Mouse (Mus musculus): ENCODE measurements at regions not wholly inside any gene's neighbourhood (a gene's known extent, or its start where the extent isn't known, plus 50 kb on each side); places are given as distances from the start of the nearest gene placed in this dataset.

DNA sequence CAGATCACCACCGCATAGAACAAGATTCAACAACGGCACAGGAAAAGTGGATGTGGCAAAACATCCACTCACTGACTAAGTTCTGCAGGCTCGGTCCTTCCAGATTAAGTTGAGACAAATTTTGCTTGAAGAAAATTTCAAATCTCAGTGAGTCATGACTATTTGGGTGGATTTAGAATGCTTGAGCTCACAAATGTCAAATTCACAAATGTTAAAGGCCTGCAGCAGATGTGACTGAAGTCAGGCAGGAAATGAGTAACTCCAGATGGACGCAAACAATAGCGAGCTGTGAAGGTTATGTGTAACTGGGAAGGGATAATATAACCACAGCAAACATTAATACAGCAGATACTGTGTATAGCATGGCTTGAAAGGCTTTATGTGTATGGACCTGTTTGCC lies 198.5 kb upstream of the Zbtb20 start:
- DNase-seq = no peak

GRCm38 (mm10) chr16:42676406-42677075 lies 199.1 kb upstream of the Zbtb20 start:
- DNase-seq = no peak

DNA sequence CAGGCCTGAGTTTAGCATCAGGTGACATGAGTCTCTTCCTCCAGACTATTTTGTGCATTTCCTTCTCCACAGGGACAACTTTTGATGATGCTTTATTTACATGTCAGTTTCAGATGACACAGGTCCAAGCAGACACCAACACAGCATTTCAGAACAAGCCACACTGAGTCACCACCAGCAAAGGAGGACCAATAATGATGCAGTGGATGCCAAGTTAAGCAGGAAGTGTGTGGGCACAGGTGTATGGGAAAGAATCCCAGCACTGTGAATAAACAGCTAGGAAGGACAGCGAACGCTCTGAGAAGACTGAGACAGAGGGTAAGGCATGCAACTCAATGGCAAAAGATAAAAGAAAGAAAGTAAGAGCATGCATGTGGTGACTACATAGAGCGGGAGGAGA lies 200.7 kb upstream of the Zbtb20 start:
- no peak for DNase-seq

- peak; percentile 30 for DNase-seq
These were observed 209.1 kb upstream of the Zbtb20 start for GRCm38 (mm10) chr16:42666601-42667000.

GRCm38 (mm10) chr16:42651904-42652732 lies 223.6 kb upstream of the Zbtb20 start:
- no peak for DNase-seq

GRCm38 (mm10) chr16:42649767-42650166 lies 225.9 kb upstream of the Zbtb20 start:
- DNase-seq = no peak

DNA sequence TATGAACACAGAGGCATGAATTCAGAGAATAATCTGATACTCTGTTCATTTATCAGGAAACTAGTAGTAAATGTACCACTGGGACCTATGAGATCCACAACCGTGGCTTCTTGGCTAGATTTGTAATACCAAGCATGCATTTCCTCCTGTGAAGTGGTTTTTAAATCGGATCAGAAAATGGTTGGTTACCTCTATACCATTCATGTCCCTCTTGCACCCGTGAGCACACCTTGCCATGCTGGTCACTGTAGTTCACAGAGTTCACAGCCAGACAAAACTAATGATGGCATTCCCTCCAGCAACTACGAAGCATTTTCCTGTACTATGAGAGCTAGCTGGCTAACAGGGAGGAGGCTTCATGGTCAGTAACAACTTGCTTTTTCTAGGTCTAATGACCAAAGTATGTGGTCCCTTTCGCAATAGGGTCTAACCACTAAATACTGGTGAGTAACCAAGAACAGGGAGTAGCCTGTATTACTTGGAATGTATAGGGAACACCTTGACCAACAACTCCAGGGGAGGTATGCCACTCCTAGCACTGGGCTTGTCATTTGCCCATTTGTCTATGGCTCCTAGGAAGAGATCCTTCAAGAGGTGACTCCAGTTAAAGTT lies 227.0 kb upstream of the Zbtb20 start:
- no peak for DNase-seq

- DNase-seq = no peak
These were observed 227.9 kb upstream of the Zbtb20 start for GRCm38 (mm10) chr16:42647762-42648161.

- DNase-seq = no peak
These were observed 239.9 kb upstream of the Zbtb20 start for GRCm38 (mm10) chr16:42635766-42636165.

- DNase-seq = no peak
These were observed 248.0 kb upstream of the Zbtb20 start for GRCm38 (mm10) chr16:42627675-42628074.

DNA sequence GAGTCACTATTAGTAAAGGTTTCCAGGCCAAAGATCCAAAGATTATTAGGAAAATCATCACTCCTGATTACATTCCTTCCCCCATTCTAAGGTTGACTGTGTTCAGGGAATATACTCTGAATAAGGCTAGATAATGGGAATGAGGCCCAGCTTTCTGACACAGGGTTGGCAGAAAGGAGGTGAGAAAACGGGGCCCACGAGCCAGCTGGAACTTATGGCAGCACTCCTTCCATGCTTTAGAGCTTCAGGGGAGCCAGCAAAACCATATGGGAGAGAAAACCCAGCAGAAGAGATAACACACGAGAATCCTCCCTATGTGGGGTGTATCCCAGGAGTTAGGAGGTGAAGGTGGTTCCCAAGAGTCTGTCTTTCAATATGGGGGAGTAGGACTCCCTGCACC lies 259.8 kb upstream of the Zbtb20 start:
- no peak for DNase-seq

- no peak for DNase-seq
These were observed 263.7 kb upstream of the Zbtb20 start for GRCm38 (mm10) chr16:42612011-42612410.

- no peak for DNase-seq
These were observed 267.3 kb upstream of the Zbtb20 start for GRCm38 (mm10) chr16:42608336-42608735.

GRCm38 (mm10) chr16:42592321-42592720 lies 251.9 kb upstream of the Gap43 start:
- no peak for DNase-seq

DNA sequence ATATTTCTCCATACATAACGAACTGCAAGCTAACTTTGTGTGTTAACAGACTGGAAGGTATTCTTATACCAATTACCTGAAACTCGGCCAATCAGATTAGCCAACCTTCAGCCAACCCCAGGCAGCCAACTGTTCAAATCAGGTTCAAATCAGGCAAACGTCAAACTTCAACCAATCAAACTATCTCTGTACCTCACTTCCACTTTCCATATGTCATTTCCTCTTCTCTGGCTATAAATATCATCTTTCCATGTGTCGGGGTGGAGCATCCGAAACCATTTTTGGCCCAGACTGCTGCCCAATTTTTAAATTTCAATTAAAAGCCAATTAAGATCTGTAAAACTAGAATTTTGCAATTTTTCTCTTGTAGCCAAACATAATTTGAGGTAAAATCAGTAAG lies 251.1 kb upstream of the Gap43 start:
- no peak for DNase-seq

DNA sequence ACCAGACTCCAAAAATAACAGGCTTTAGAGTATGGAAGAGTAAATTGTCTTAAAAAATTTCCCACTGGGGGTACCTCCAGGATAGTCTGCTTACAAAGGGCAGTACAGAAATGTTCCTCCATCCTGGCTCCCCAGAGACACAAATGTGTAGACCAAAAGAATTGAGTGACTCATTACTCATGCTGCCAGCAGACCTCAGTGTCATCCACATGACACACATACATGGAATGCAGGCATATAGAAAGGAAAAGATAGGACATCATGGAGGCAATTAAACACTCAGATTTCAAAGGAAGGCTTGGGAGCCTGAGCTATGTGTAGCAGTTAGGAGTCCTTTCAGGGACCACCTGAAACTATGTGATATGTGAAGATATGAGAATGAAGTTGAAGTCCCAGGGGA lies 245.7 kb upstream of the Gap43 start:
- DNase-seq = no peak

GRCm38 (mm10) chr16:42575517-42575946 lies 235.1 kb upstream of the Gap43 start:
- DNase-seq = no peak

GRCm38 (mm10) chr16:42574978-42575377 lies 234.5 kb upstream of the Gap43 start:
- no peak for DNase-seq

DNA sequence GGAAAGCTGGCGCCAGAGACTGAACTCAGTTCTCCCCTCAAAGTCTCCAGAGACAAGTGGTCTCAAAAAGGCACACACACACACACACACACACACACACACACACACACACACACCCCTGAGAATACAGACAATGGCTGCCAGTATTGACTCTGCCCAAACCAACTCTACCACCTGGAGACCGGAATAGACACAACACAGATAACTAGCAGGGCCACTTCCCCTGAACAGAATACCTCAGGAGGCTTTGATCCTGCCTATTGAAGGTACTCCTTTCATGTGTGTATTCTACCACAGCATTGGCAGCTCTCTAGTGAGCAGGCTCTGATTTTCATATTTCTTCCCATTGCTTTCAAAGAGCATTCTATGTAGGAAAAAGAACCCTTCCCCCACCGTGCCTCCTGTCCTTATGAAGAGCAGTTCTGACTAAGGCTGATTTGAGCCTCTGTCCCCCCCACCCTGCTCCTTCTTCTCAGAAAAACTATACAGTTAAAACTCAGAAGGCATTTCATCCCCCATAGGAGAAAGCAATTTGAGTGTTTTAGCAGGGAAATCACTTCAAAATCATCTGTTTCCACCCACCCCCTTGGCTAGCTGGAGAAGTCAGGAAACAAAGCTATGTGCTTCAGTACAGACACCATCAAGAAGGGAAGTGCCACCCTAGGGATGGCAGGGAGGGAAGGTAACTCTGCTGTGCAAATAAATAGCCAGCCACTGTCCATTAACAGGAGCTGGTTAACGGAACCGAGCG lies 230.0 kb upstream of the Gap43 start:
- no peak for DNase-seq

GRCm38 (mm10) chr16:42569335-42569734 lies 228.9 kb upstream of the Gap43 start:
- DNase-seq = no peak

DNA sequence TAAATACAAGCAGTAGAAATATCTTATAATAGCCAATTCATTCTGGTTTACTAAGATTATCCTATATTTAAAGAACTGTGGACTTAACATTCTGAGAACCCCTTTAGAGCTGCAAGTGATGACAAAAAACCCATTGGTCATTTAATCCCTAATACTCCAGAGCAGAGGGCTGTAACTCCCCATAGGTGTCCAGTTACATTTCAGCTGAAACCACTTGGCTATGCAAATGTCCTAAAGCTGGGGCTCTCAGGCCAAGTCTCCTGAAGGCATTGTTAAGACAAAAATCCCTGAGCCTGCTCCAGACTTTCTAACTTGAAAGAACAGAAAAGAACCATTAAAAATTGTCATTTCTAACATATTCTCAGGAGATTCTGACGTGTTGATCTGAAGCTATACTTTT lies 209.1 kb upstream of the Gap43 start:
- DNase-seq = no peak

GRCm38 (mm10) chr16:42546229-42547163 lies 206.0 kb upstream of the Gap43 start:
- DNase-seq = no peak

Measured in adrenal gland, adult 8-10 months (tissue).